Mouse (Mus musculus) gastrocnemius, postnatal 10 days (tissue): ENCODE measurements around the gene CN725425. TPM values are rescaled to one million over a fixed set of nuclear protein-coding genes. Genes with fewer than 3 reads are reported as not detected.

ENCODE experiments used
- DNase-seq: peaks from one replicate; pipeline ENCODE4 v3.0.0; 2021; ENCODE audit warnings: mixed read lengths
- total RNA-seq, 2 experiments: library from RNA; stranded (reverse); gene quantifications; 2 replicates each; pipeline ENCODE4 v1.2.3; 2021

CN725425 gene
- total RNA-seq, 2 experiments from 2014 or later: 0.12 TPM; not detected in 1

DNA sequence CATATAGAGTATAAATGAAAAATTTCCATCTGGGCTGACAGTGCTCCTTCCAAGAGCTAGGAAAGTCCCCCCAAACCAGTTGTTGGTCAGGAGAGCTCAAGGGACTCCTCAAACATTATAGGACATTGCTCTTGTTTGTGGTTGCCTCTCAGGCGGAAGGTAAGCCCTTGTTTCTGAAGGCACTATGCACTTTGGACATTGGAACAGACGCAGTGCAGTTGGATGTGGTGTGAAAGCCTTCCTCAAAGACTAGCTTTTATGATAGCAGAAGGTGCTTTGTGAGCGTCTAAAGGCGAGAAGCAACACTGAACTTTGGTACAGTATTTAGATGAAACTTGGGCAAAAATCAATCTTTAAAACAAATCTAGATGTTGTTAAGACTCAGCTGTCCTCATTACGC lies 7.2 kb downstream of the CN725425 start:
- DNase-seq: no peak

DNA sequence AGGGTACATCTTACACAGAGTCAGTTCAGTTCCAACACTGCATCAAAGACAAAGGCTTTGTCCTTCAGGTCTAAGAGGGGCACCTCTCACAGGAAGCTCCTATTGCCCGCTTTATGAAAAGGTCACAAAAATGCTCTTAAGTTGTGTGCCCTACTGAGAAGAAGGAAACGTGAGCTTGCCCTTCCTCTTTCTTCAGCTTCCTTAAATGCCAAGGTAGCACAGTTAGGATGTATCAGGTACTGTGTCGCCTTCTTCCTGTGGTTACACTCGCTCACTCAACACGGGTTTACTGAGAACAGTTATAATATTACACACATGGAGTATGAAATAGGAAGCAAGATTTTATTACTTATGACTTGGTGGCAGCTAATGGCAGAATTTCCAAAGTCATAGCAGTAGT lies 38.0 kb downstream of the CN725425 start:
- no peak for DNase-seq

DNA sequence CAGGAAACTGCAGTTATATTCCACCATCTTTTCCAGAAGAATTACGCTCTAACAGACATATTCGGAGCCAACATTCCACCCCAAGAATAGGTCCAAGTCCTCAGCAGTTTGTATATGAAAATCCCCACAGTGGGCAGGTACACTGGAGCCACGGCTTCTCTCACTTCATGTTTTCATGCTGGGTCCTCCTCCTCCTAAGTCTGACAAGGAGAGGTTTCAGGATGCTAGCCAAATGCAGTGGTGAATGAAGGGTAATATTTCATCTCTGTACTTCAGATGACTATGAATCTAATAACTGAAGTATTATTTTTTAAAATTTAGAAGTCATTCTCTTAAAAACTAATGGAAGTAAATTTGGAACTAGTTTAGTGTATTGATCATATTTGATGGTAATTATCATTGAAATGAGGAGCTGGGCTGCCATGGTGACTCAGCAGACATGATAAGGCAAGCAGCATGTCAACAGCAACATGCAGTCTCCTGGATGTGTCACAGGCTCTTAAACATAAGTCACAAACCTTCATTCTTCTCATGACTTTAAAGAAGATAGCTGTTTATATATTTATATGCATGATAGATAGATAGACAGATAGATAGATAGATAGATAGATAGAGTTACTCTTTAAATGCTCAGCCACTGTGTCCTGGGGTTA lies 41.5 kb downstream of the CN725425 start:
- DNase-seq: no peak

DNA sequence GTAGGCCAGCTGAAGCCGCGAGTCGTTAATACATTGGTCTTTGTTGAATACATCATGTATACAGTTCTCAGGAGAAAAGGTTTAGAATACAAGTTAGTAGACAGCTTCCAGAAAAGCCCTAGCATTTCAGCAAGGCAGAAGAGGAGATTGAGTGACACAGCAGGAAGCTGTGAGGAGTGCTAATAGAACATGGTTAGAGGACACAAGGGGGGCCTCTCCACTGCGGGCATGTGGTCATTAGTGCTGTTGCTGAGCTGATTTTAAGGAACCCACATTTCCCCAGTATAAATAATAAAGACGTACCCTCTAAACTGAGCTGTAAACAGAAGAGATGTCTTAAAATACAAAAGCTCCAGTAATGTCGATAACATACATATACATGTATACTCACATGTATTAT lies 51.5 kb downstream of the CN725425 start:
- peak; percentile 27 for DNase-seq

DNA sequence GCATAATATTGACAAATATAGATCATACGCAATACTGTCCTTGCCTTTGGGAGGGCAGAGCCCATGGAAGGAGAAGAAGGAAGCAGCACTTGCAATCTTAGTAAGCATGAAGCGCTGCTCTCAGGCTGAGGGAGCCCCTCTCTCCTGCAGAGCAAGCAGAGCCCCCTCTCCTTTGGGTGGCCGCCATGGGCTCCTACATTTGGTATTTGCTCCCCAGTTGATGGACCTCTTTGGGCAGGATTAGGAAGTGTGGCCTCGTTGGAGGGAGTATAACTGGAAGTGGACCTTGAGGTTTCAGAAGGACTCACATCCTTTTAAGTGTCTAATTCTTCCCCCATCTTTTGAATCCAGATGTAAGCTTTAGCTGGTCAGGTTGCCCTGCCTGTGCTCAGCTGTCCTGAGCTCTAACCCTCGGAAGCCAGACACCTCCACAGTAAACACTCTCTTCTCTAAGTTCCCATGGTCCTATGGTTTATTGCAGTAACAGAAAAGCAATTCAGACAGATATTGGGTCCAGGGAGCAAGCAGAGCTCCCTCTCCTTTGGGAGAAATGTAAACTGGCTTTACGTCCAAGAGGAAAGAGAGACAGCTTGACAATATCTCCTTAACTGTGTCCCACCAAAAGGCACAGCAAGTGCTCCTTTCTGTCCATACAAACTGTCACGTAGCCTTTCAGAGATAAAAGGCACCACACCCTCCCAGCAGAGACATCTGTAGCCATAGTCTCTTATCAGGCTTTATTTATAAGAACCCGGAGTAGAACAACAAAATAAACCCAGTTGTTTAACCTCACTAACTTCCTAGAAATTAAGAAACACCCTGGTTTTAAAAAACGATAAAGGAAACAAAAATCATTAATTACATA lies 52.5 kb downstream of the CN725425 start:
- DNase-seq: no peak

DNA sequence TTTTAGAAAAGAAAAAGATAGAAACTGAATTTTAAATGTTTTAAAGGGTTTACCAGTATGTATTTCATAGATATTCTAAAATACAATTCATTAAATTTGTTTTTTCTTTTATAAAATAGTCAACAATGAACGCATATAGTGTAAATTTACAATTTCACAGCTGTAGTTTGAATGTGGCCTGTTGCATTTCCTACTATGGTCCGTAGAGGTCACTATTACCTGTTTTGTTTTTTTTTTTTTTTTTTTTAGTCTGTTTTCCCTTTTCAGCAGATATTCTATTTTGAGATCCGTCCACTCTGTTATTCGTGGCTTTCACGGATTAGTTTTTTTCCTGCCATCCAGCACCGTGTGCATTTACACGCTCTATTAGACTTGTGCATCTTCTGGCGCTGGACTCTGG lies 53.7 kb downstream of the CN725425 start:
- DNase-seq: no peak

DNA sequence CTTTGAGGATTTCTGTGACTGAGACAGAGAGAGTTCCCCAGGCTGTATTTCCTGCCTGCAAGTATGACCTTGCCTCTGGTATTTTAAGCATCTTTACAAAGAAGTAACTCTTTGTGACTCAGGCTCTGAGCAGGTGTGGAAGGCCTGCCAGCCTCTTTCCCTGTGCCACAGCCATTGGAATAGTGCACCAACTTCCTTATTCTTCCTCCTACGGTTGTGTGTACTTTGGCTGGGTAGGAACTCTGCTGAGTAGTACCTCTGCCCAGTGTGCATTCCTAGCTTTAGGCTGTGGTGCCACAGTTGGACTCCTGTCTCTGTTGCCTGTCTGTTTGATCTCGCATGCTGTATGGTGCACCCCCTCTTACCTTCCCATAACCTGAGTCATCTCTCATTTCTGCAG lies 56.0 kb downstream of the CN725425 start:
- DNase-seq: no peak

DNA sequence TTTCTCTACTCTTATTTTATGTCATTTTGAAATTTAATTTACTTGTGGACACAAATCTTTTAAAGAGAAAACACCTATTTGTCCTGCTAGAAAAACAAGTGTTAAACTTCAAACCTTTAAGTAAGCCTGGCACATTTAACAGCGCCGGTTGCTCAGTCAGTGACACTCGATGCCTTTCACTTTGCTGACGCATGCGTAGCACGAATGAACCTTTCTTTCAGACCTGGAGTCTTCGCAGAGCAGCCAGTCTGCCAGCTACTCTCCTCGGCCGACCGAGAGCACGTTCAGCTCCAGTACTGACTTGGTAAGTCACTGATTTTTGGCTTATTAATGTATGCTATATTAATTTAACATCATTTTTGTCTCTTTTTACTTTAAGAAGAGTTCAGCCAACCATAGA lies 57.8 kb downstream of the CN725425 start:
- DNase-seq: peak; percentile 18

DNA sequence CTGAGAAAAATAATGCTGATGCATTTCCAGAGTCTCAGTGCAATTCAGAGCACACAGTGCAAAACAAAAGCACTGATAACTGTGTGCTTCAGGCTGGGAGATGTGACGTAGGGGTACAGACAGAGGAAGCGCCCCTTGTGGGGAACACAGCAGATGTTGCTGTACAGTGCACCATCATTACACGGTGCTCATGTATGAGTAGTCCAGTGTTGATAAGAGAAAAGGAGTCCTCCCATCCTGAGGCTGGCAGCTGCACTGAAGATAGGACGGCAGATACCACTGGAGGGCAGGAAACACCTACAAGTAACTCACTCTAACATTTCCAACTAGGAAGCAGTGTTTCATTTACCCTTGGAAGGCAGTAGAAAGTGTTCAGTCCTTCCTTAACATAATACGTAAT lies 61.3 kb downstream of the CN725425 start:
- no peak for DNase-seq

DNA sequence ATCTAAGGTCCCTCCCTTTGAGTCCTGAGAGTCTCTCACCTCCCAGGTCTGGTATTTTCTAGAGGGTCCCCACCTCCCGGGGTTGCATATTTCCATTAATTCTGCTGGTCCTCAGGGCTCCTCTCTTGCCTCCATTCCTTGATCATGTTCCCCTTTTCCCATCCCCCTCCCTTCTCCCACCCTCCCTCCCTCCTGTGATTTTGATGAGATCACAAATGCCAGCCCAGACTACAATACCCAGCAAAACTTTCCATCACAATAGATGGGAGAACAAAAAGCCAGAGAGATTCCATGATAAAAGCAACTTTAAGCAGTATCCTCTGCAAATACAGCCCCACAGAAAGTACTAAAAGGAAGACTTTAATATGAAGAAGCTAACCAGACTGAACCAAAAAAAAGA lies 64.6 kb downstream of the CN725425 start:
- no peak for DNase-seq

DNA sequence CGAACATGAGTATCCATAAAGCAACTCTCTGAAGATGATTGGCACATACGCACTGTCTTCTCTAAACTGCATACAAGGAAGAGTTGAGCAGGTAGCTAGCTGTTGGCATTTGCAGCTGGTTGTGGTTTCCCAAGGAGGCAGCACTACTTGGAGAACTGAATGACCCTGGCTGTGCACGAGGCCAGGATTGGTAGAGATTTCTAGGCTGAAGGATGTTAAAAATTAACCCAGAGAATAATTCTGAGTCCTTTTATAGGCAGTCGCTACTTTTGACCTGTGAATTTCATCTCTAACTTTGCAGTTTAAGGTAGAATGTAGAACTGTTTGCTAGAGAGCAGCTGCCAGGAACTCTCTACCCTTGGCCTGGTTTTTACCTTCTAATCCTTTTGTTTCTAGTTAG lies 69.2 kb downstream of the CN725425 start:
- DNase-seq: no peak

DNA sequence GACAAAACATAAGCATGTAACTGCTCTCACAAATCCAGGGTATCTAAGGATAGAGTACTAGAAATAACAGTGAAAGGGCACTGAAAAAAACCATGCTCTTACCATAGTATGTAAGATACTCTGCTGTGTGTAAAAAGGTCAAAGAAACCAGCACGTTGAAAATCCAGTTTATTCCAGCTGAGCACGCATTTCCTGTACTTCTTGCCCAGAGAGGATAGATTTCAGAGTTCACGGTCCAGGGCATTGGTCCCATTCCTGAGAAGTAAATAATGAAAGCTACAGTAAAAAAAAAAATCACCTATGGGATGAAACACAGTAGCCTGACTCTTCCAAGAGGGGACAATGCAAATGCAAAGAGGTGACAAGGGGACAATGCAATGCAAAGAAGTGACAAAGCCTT lies 76.7 kb downstream of the CN725425 start:
- DNase-seq: no peak

DNA sequence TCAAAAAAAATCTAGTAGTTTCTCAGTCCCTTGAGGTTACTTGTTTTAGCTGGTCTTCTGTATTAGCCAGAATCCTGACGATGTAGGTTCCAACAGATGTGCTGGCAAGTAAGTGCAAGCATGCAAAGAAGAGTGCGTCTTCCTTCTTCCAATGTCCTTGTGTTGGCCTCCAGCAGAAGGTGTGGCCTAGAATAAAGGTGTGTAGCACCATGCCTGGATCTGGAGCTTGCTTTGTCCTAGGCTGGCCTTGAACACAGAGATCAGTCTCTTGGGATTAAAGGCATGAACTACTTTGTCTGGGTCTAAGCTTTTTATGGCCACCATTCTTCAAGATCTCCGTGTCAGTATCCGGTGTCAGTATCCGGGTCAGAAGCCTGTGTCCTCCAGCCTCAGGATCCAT lies 80.3 kb downstream of the CN725425 start:
- no peak for DNase-seq

DNA sequence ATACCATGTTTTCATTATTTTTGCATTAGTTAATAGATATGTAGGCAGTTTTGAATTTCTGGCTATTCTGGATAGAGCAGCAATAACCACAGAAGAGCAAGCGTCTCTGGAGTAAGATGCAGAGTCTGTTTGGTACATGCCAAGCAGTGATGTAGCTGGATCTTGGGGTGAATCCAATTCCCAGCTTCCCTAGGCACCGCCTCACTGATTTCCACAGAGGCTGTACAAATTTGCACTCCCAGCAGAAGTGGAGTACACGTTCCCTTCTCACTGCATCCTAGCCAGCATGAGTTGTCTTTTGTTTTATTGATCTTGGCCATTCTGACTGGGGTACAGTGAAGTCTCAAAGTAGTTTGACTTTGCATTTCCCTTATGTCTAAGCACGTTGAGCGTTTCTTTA lies 82.2 kb downstream of the CN725425 start:
- DNase-seq: no peak

DNA sequence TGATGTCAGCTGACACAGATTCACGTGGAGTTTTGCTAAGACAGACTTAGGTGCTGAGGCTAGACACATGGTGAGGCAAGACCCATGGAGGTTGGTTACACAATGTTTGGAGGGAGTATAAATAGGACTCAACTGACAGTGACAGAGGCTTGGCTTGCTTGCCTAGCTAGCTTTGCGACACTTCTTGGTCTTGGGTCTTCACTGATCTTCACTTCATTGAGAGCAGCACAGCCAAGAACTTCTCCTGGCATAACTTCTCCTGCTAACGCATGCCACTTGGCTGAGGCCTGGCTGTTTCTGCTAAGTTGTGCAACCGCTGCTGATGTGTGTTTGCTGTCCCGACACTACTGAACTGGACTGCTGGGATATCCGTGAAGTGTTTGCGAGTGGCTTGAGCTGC lies 83.5 kb downstream of the CN725425 start:
- no peak for DNase-seq

DNA sequence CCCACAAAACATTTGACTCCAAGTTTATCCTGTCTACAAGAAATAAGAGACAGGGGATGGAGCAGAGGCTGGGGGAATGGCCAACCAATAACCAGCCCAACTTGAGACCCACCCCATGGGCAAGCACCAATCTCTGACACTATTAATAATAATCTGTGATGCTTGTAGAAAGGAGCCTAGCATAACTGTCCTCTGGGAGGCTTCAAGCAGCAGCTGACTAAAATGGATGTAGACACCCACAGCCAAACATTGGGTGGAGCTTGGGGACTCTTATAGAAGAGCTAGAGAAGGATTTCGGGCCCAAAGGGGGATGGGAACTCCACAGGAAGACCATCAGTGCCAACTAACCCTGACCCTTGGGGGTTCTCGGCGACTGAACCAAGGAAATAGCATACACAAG lies 84.1 kb downstream of the CN725425 start:
- no peak for DNase-seq

DNA sequence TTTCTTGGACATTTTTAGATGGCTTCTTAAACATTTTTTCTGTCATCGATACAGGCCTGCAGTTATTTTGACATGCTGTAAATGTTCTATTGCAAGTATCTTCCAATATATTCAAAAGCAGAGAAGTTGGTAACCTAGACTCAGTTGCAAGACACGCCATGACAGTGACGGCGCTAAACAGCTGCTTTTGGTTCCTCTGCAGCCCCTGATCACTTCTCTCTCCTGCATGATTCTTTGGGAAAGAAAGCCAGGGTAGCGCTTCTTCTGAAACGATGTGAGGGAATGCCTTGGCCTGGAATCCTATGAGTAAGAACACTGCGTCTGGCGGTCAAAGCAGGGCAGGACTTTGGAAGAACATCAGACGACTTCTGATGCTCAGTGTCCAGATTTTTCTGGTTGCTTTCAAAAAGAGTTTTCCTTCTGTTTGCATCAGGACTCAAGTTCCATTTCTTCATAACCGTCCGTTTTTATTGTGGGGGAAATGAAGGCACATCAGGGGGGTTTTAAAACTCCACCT lies 100.1 kb downstream of the CN725425 start:
- no peak for DNase-seq

DNA sequence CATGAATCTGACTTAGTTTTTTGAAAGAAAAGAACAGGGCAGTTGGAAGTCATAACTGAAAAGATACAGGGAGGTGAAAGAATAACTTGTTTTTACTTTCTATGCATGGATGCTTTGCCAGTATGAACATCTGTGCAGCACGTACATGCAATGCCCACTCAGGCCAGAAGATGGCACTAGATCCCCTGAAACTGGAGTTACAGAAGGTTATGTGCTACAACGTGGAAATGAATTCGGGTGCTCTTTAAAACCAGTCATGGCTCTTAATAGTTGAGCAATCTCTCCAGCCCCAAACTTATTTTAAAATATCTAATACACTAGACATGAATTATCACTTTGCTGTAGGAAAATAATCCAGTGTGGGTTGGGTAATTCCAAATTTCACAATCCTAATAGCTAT lies 102.1 kb downstream of the CN725425 start:
- peak; percentile 94 for DNase-seq

DNA sequence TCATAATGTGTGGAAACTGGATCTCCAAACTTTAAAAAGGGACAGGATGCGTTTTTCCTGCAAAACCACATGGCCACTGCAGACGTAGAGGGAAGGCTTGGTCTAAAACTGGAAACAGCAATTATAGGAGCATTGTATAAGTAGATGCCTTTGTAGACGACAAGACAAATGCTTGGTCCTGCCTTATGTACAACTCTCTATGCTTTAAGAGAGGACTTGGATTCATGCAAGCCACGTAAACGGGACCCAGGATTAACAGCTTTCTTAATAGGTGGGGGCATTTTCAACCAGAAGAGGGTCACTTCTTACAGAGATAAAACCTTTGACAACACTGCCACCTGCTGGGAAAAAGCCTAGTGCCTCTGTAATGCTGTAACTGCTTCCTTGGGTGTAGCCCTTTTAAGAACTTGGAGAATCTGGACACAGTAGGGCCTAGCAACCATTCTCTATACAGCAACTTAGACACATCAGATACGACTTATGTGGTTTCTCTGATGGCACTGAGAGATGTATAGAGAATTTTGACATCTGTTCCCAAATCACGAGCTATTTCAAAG lies 105.1 kb downstream of the CN725425 start:
- DNase-seq: peak; percentile 46
